Mouse (Mus musculus) thymus, adult 2 months (tissue): ENCODE results near the gene Muc3. TPM values are rescaled to one million over a fixed set of nuclear protein-coding genes. Genes with fewer than 3 reads are reported as not detected.
A peak's percentile ranks its signal among the peaks of the same experiment; 100 is the strongest.
"Not testable (repeated sequence)": the region's sequence is repeated elsewhere in the genome, so short reads cannot be mapped to it uniquely, and the experiment has no call there.

Experiments used
- DNase-seq: peaks from one replicate; pipeline ENCODE4 v3.0.0; 2021
- H3K27ac ChIP-seq: fragments of 200-500 bp; 2 replicates; pipeline ENCODE4 v1.5.1; 2012; ENCODE audit warnings: low read length, control low read depth; ENCODE audit not compliant: control insufficient read depth, insufficient read depth
- H3K27me3 ChIP-seq: fragments of 200-500 bp; 2 replicates; pipeline ENCODE4 v1.6.1; 2012; ENCODE audit warnings: mild to moderate bottlenecking, low read length, moderate library complexity, mixed read lengths; ENCODE audit not compliant: control insufficient read depth, insufficient read depth
- H3K36me3 ChIP-seq: fragments of 200-500 bp; 2 replicates; pipeline ENCODE4 v1.6.1; 2012; ENCODE audit warnings: mild to moderate bottlenecking, low read length, moderate library complexity; ENCODE audit not compliant: control insufficient read depth, insufficient read depth
- H3K4me1 ChIP-seq: fragments of 200-500 bp; replicated peaks from 2 replicates; pipeline ENCODE4 v1.6.1; 2012; ENCODE audit warnings: low read length; ENCODE audit not compliant: control insufficient read depth, insufficient read depth
- H3K4me3 ChIP-seq: fragments of 200-500 bp; 2 replicates; pipeline ENCODE4 v1.5.1; 2012; ENCODE audit warnings: mild to moderate bottlenecking, low read length, control low read depth, moderate library complexity; ENCODE audit not compliant: control insufficient read depth, insufficient read depth
- CTCF ChIP-seq: fragments of 200-500 bp; IDR thresholded peaks from 2 replicates; pipeline ENCODE4 v1.5.1; 2012; ENCODE audit warnings: mild to moderate bottlenecking, control low read depth, low read length, moderate library complexity, borderline replicate concordance; ENCODE audit not compliant: control insufficient read depth, poor library complexity, insufficient read depth; ENCODE audit errors: extremely low read depth
- POLR2A ChIP-seq: fragments of 200-500 bp; IDR thresholded peaks from 2 replicates; pipeline ENCODE4 v1.6.1; 2012; ENCODE audit warnings: mild to moderate bottlenecking, low read length, control low read depth, moderate library complexity; ENCODE audit not compliant: control insufficient read depth, poor library complexity, insufficient read depth; ENCODE audit errors: extremely low read depth
- WGBS: fragments of 180-500 bp; shearing (Covaris S2); methylation state at CpG from one replicate; pipeline ENCODE4 v1.1.7; 2018; 5-methylcytosine and 5-hydroxymethylcytosine counted together
- polyA plus RNA-seq: library from polyadenylated mRNA; depleted of rRNA; stranded (reverse); fragments of >200 nt; gene quantifications from 2 replicates; pipeline ENCODE4 v1.2.3, GENCODE M21; 2012; rRNA removed

The Muc3 gene
- polyA plus RNA-seq, result 0.52 and 0.86 TPM in 2 replicates

GRCm38 (mm10) chr5:137149272-137149882, at the start of gene Muc3:
TSS of gene Muc3 (minus strand) at chr5:137149322.
- H3K36me3 ChIP-seq, result not testable (repeated sequence)

GRCm38 (mm10) chr5:137194488-137195120, 45.5 kb upstream of the Muc3 start:
- peaks cover under 1% of the 10 kb centered on the region; the same call in 1 of the 2 replicates for H3K4me1 ChIP-seq
- H3K27ac ChIP-seq, result no peak overlapping the region
- WGBS, result 76% methylated on average over 8 of the region's 8 CpGs
- H3K4me3 ChIP-seq, result no peak overlapping the region
- TF ChIP-seq CTCF (no peak), POLR2A (no peak)
- no peaks in the 10 kb centered on the region for H3K27me3 ChIP-seq
- DNase-seq, result no peak
- no peaks in the 10 kb centered on the region for H3K36me3 ChIP-seq

More at GRCm38 (mm10) chr5:137149272-137149882, at the start of gene Muc3:
- not testable (repeated sequence) for H3K4me1 ChIP-seq, H3K27me3 ChIP-seq, H3K27ac ChIP-seq, H3K4me3 ChIP-seq, DNase-seq

- no peak overlapping the region for H3K4me3 ChIP-seq
- no peak overlapping the region for H3K27ac ChIP-seq
- no peak for TF ChIP-seq POLR2A
- H3K27me3 ChIP-seq, result no peaks in the 10 kb centered on the region
- WGBS, result 90% methylated on average over 8 of the region's 8 CpGs
- peaks cover 6% of the 10 kb centered on the region; the same call in 1 of the 2 replicates for H3K4me1 ChIP-seq
- DNase-seq, result no peak
- H3K36me3 ChIP-seq, result no peaks in the 10 kb centered on the region
Observed at GRCm38 (mm10) chr5:137193279-137193952, 44.3 kb upstream of the Muc3 start.

- TF ChIP-seq CTCF, result 0 out of 2 replicates have a peak, but pooled peaks have one; percentile 33
- TF ChIP-seq POLR2A, result no peak
- Histone ChIP-seq H3K4me1 (peaks cover 6% of the 10 kb centered on the region; the same call in 1 of the 2 replicates), H3K4me3 (peak overlapping the region; percentile 48), H3K27me3 (no peaks in the 10 kb centered on the region), H3K36me3 (no peaks in the 10 kb centered on the region), H3K27ac (no peak overlapping the region)
- DNase-seq, result peak; percentile 64
- WGBS, result 4% methylated on average over 34 of the region's 34 CpGs
Observed at GRCm38 (mm10) chr5:137189326-137189725, 40.2 kb upstream of the Muc3 start.

GRCm38 (mm10) chr5:137185362-137185761, 36.2 kb upstream of the Muc3 start:
- Histone ChIP-seq H3K36me3 (no peaks in the 10 kb centered on the region), H3K4me1 (peaks cover 6% of the 10 kb centered on the region; the same call in 1 of the 2 replicates), H3K4me3 (no peak overlapping the region), H3K27me3 (no peaks in the 10 kb centered on the region), H3K27ac (no peak overlapping the region)
- no peak for DNase-seq
- TF ChIP-seq CTCF (no peak), POLR2A (no peak)
- 95% methylated on average over 8 of the region's 8 CpGs for WGBS

- no peak for TF ChIP-seq CTCF
- no peak for TF ChIP-seq POLR2A
- DNase-seq, result peak; percentile 27
- Histone ChIP-seq H3K27me3 (no peaks in the 10 kb centered on the region; the same call in 1 of the 2 replicates), H3K27ac (no peak overlapping the region), H3K4me3 (no peak overlapping the region), H3K4me1 (peaks cover 4% of the 10 kb centered on the region), H3K36me3 (no peaks in the 10 kb centered on the region)
- WGBS, result 49% methylated on average over 8 of the region's 8 CpGs
Observed at GRCm38 (mm10) chr5:137179646-137180374, 30.7 kb upstream of the Muc3 start.
